Mouse (Mus musculus) erythroblast, embryonic 14.5 days (primary cell): Measurements from ENCODE around the gene Acmsd. TPM values are rescaled to one million over a fixed set of nuclear protein-coding genes. Genes with fewer than 3 reads are reported as not detected.

Experiments used
- H3K27me3 ChIP-seq: 2 replicates; pipeline ENCODE4 v1.6.1; 2012; ENCODE audit warnings: inconsistent platforms; ENCODE audit not compliant: control insufficient read depth
- H3K36me3 ChIP-seq: 2 replicates; pipeline ENCODE4 v1.6.1; 2012; ENCODE audit warnings: mild to moderate bottlenecking, inconsistent platforms; ENCODE audit not compliant: control insufficient read depth
- H3K4me1 ChIP-seq: 2 replicates; pipeline ENCODE4 v1.6.1; 2012; ENCODE audit warnings: inconsistent platforms; ENCODE audit not compliant: control insufficient read depth
- H3K4me3 ChIP-seq: replicated peaks from 2 replicates; pipeline ENCODE3; 2012; ENCODE audit warnings: moderate library complexity, mild to moderate bottlenecking, inconsistent platforms
- H3K9me3 ChIP-seq: 2 replicates; pipeline ENCODE4 v1.6.1; 2012; ENCODE audit warnings: low read length, inconsistent platforms, mixed read lengths; ENCODE audit not compliant: control insufficient read depth
- GATA1 ChIP-seq: IDR thresholded peaks from 2 replicates; pipeline ENCODE4 v1.6.1; 2012; ENCODE audit warnings: low read length, inconsistent platforms, mixed read lengths
- TAL1 ChIP-seq: IDR thresholded peaks from 3 replicates; pipeline ENCODE4 v1.6.1; 2012; ENCODE audit warnings: low read length, inconsistent platforms, mixed read lengths
- polyA plus RNA-seq: library from polyadenylated mRNA; stranded (reverse); fragments of >175 nt; gene quantifications from 2 replicates; pipeline ENCODE4 v1.2.3, GENCODE M21; 2012

The Acmsd gene
- polyA plus RNA-seq: 0.32 and 0.40 TPM in 2 replicates

DNA sequence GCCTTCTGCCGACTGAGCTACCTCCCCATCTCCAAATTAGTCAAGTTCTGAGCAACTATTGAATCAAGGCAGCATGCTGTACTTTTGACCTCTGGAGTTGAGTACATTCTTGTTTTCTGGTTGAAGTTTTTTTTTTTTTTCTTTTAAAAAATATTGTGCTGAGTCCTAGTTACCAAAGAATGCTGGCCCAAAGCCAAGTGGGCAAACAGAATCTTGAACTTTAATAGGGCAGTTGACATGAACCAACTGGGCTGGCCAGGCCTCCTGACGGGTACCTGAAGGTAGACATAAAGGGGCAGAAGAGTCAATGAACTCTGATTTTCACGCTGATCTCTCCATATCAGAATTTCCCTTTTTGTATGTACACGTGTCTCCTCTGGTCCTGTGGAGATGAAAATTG, at the start of gene Acmsd:
Acmsd (plus strand) TSS at position 318 of the 400 bp plus-strand sequence.
- peaks cover 2% of the 10 kb centered on the region; the same call in 1 of the 2 replicates for H3K27me3 ChIP-seq
- H3K4me1 ChIP-seq: no peaks in the 10 kb centered on the region
- no peaks in the 10 kb centered on the region for H3K36me3 ChIP-seq
- H3K9me3 ChIP-seq: peaks cover 4% of the 10 kb centered on the region
- no peak within 1 kb of the TSS for H3K4me3 ChIP-seq
- no peak for TF ChIP-seq TAL1
- no peak for TF ChIP-seq GATA1

GRCm38 (mm10) chr1:127679498-127680133, 49.6 kb upstream of the Acmsd start, which contains the start of gene Tmem163:
Gene Tmem163, minus strand, starts transcription at chr1:127679548.
- H3K4me1 ChIP-seq: peaks cover 10% of the 10 kb centered on the region
- no peak for TF ChIP-seq GATA1
- TF ChIP-seq TAL1: no peak
- no peak within 1 kb of the TSS for H3K4me3 ChIP-seq
- no peaks in the 10 kb centered on the region for H3K36me3 ChIP-seq
- H3K27me3 ChIP-seq: peaks cover 63% of the 10 kb centered on the region
- H3K9me3 ChIP-seq: peaks cover 3% of the 10 kb centered on the region; the same call in 1 of the 2 replicates

GRCm38 (mm10) chr1:127696533-127696932, 32.7 kb upstream of the Acmsd start:
- H3K4me3 ChIP-seq: no peak overlapping the region
- no peaks in the 10 kb centered on the region for H3K36me3 ChIP-seq
- H3K9me3 ChIP-seq: no peaks in the 10 kb centered on the region
- no peak for TF ChIP-seq TAL1
- no peak for TF ChIP-seq GATA1
- H3K27me3 ChIP-seq: no peaks in the 10 kb centered on the region
- H3K4me1 ChIP-seq: no peaks in the 10 kb centered on the region

DNA sequence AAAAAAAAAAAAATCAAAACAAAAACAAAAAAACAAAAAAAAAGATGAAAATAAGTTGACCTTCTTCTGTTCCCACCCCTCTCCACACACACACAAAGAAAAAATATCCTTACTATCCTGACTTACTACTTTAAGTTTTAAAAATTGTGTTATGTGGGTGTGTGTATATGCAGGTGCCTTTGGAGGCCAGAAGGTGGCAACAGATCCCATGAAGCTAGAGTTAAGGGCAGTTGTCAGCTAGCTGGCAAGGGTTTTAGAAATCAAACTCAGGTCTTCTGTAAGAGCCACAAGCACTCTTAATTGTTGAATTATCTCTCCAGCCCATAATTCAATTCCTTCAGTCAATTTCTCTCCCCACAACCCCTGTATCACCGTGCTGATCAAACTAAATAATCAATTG, 27.0 kb upstream of the Acmsd start:
- Histone ChIP-seq H3K9me3 (no peaks in the 10 kb centered on the region), H3K4me3 (no peak overlapping the region), H3K4me1 (no peaks in the 10 kb centered on the region), H3K27me3 (no peaks in the 10 kb centered on the region), H3K36me3 (no peaks in the 10 kb centered on the region)
- TF ChIP-seq TAL1: no peak
- no peak for TF ChIP-seq GATA1

GRCm38 (mm10) chr1:127706269-127706668, 22.9 kb upstream of the Acmsd start:
- Histone ChIP-seq H3K4me3 (no peak overlapping the region), H3K9me3 (no peaks in the 10 kb centered on the region), H3K4me1 (no peaks in the 10 kb centered on the region), H3K27me3 (no peaks in the 10 kb centered on the region), H3K36me3 (no peaks in the 10 kb centered on the region)
- TF ChIP-seq GATA1 (no peak), TAL1 (no peak)

DNA sequence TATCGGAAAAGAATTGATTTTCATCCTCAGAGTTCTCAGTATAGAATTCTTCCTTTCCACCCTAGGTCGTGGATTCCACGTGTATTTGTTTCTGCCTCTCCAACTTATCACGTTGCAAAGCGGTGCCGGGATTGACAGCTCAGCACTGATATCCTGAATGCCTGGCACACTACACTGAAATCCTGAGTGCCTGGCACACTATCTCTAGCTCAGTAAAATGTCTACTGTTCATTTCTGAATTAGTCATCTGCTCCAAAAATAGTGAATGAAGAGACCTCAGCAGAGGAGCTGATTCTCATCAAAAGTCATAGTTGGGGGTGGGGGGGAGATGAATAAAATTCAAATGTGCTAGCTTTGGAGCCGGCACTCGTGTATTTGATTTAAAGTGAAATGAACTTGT, 12.8 kb upstream of the Acmsd start:
- H3K4me3 ChIP-seq: no peak overlapping the region
- no peaks in the 10 kb centered on the region; the same call in 1 of the 2 replicates for H3K4me1 ChIP-seq
- H3K27me3 ChIP-seq: no peaks in the 10 kb centered on the region
- H3K36me3 ChIP-seq: no peaks in the 10 kb centered on the region
- H3K9me3 ChIP-seq: no peaks in the 10 kb centered on the region
- TF ChIP-seq TAL1: no peak
- no peak for TF ChIP-seq GATA1

DNA sequence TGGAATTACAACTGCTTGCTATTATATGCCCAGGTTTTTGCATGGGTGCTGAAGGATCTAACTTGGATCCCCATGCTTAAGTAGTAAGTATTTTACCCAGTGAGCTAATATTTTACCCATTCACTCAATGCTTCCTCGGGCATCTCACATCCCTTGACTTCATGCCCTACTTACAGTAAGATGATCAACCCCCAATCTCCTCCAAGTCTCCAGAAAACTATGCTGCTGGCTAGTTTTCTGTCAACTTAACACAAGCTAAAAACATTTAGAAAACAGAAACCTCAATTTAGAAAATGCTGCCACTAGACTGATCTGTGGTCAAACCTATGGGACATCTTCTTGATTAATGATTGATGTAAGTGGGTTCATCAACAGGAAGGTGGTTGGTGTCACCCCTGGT, 10.9 kb upstream of the Acmsd start:
- TF ChIP-seq TAL1 (no peak), GATA1 (no peak)
- Histone ChIP-seq H3K36me3 (no peaks in the 10 kb centered on the region), H3K9me3 (no peaks in the 10 kb centered on the region), H3K27me3 (no peaks in the 10 kb centered on the region), H3K4me1 (no peaks in the 10 kb centered on the region; the same call in 1 of the 2 replicates), H3K4me3 (no peak overlapping the region)

GRCm38 (mm10) chr1:127723596-127723995, 5.6 kb upstream of the Acmsd start:
- Histone ChIP-seq H3K4me1 (no peaks in the 10 kb centered on the region), H3K36me3 (no peaks in the 10 kb centered on the region), H3K27me3 (no peaks in the 10 kb centered on the region), H3K4me3 (no peak overlapping the region), H3K9me3 (peaks cover under 1% of the 10 kb centered on the region; the same call in 1 of the 2 replicates)
- TF ChIP-seq GATA1 (no peak), TAL1 (no peak)

DNA sequence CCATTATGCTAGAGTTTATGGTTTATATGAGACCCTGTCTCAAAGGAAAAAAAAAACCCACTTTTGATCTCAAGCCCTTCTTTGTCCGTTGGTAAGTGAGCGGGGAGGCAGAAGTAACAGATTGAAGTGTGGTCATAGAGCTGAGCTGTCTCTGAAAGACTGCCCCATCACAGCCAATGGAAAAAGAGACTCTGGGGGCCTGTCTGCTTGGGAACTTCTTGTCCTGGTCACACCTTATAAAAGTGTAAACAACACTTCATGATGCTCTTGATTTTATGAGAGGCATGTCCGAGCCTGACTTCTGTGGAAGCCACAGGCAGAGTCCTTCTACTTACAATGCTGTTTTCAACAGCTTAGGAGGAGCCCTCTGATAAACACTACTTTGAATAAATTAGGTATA, 1.9 kb downstream of the Acmsd start:
- TF ChIP-seq GATA1 (no peak), TAL1 (no peak)
- Histone ChIP-seq H3K9me3 (peaks cover 4% of the 10 kb centered on the region), H3K4me3 (no peak overlapping the region)

GRCm38 (mm10) chr1:127732435-127732834, 3.2 kb downstream of the Acmsd start:
- Histone ChIP-seq H3K36me3 (no peaks in the 10 kb centered on the region), H3K4me1 (no peaks in the 10 kb centered on the region), H3K4me3 (no peak overlapping the region), H3K9me3 (peaks cover 4% of the 10 kb centered on the region), H3K27me3 (peaks cover 5% of the 10 kb centered on the region; the same call in 1 of the 2 replicates)
- TF ChIP-seq TAL1 (no peak), GATA1 (no peak)

More for the DNA sequence above, 1.9 kb downstream of the Acmsd start:
- peaks cover 2% of the 10 kb centered on the region; the same call in 1 of the 2 replicates for H3K27me3 ChIP-seq
- H3K4me1 ChIP-seq: no peaks in the 10 kb centered on the region
- H3K36me3 ChIP-seq: no peaks in the 10 kb centered on the region
